Mouse (Mus musculus) olfactory bulb, adult 2 months (tissue): Measurements from ENCODE around the gene Rabgap1l. TPM values are rescaled to one million over a fixed set of nuclear protein-coding genes. Genes with fewer than 3 reads are reported as not detected.

ENCODE experiments used
- H3K27ac ChIP-seq: fragments of 200-500 bp; 2 replicates; pipeline ENCODE4 v1.5.1; 2012; ENCODE audit warnings: low read depth, low read length; ENCODE audit not compliant: insufficient read depth
- H3K4me1 ChIP-seq: fragments of 200-500 bp; 2 replicates; pipeline ENCODE4 v1.6.1; 2012; ENCODE audit warnings: low read length; ENCODE audit not compliant: control insufficient read depth, insufficient read depth
- H3K4me3 ChIP-seq: fragments of 200-500 bp; 2 replicates; pipeline ENCODE4 v1.5.1; 2012; ENCODE audit warnings: mild to moderate bottlenecking, low read depth, low read length, moderate library complexity; ENCODE audit not compliant: insufficient read depth
- CTCF ChIP-seq: fragments of 200-500 bp; IDR thresholded peaks from 2 replicates; pipeline ENCODE4 v1.5.1; 2012; ENCODE audit warnings: low read depth, mild to moderate bottlenecking, low read length, moderate library complexity; ENCODE audit not compliant: insufficient read depth
- POLR2A ChIP-seq: fragments of 200-500 bp; IDR thresholded peaks from 2 replicates; pipeline ENCODE4 v1.6.1; 2012; ENCODE audit warnings: mild to moderate bottlenecking, low read depth, low read length, moderate library complexity; ENCODE audit not compliant: insufficient read depth
- WGBS: fragments of 180-500 bp; shearing (Covaris S2); methylation state at CpG from one replicate; pipeline ENCODE4 v1.1.7; 2018; 5-methylcytosine and 5-hydroxymethylcytosine counted together
- polyA plus RNA-seq: library from polyadenylated mRNA; stranded (reverse); fragments of >200 nt; gene quantifications from 2 replicates; pipeline ENCODE4 v1.2.4, GENCODE M21; 2012; ENCODE audit warnings: low replicate concordance; ENCODE audit not compliant: missing spikeins, insufficient read depth, insufficient read length

The Rabgap1l gene
- polyA plus RNA-seq, 1 experiment, result 89.2 TPM

DNA sequence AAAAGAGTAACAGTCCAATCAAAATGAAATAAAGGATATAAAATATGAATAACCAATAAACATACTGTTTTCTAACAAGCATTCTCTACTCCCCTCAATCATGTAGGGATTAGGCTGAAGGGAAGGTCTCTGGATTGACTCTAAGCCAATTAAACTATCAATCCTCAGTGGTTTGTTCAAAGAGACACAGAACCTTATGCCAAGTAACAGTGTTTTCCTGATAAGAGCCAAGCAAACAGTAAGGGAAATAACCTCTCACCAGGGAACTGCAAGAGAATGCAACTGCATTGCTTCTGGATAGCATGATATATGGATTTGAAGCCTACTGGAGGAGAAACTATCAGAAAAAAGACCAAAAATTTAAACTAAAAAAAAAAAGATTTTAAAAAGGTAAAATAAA, 37.7 kb downstream of the Rabgap1l start:
- Histone ChIP-seq H3K4me3 (no peak overlapping the region), H3K4me1 (peaks cover 5% of the 10 kb centered on the region), H3K27ac (no peak overlapping the region)
- TF ChIP-seq CTCF (no peak), POLR2A (no peak)

DNA sequence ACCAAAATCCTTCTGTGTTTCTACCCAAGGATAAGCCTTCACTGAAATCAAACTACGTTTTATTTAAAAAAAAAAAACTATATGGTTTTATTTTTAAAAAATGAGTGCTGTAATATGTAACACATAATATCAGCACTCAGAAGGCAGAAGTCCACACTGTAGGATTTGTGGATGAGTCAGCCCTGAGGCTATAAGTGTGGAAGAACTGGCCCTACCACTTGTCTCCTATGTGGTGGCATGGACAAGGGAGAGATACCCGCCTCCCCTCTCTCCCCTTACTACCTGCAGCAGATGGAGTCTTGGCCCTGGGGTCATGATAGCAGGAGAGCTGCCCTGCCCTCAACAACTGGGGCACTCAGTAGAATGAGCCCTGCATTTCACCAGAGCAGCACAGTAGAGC, 42.4 kb downstream of the Rabgap1l start:
- Histone ChIP-seq H3K4me1 (peaks cover 5% of the 10 kb centered on the region), H3K27ac (no peak overlapping the region), H3K4me3 (no peak overlapping the region)
- 72% methylated on average over 2 of the region's 2 CpGs for WGBS
- TF ChIP-seq POLR2A, result no peak
- TF ChIP-seq CTCF, result no peak

DNA sequence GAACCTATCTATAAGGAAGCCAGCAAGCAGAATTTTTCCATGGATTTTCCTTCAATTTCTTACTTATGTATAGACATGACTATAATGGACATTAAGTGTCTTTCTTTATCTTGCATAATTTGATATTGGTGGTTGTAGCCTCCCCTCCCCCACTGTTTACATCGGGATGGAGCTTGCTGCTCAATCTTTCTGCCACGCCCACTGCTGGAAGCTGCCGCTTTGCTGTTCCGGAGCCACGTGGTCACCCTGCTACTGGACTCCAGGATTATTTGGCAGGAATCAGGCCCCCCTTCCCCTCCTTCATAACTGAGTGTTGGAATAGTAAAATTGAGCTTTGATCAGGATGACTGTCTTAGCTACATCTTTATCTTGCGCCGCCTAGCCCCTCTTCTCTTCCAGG, 46.2 kb downstream of the Rabgap1l start:
- no peak for TF ChIP-seq CTCF
- TF ChIP-seq POLR2A, result no peak

DNA sequence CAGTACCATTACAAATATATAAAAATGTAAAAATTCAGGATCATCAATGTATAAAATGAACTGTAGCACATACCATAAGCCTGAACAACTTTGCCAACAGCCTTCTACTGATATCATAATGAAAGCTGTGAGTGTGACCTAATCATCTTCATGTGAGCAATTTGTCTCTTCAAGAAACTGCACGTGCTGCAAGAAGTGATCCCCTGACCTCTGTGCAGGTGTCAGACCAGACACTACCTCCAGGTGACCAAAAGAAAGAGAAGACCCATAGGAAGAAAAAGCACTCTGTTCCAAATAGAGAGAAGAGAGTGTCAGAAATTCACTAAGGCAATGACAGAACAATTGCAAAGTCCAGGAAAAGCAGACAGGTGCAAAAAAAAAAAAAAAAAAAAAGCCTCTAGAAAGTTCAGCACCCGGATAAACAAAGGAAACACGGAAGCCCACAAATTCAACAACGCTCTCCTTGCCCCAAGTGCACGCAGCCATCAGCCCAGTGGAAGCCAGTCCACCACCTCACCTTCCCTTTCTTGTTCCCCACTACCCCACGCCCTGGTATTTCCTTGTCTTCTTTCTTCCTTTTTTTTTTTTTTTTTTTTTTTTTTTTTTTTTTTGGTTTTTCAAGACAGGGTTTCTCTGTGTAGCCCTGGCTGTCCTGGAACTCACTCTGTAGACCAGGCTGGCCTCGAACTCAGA, 47.6 kb downstream of the Rabgap1l start:
- no peak overlapping the region for H3K4me3 ChIP-seq
- WGBS, result 92% methylated on average over 7 of the region's 7 CpGs
- no peak for TF ChIP-seq POLR2A
- TF ChIP-seq CTCF, result no peak
- H3K4me1 ChIP-seq, result no peaks in the 10 kb centered on the region
- H3K27ac ChIP-seq, result no peak overlapping the region

More for the DNA sequence above, 46.2 kb downstream of the Rabgap1l start:
- Histone ChIP-seq H3K27ac (no peak overlapping the region), H3K4me1 (peaks cover 5% of the 10 kb centered on the region), H3K4me3 (no peak overlapping the region)
- WGBS, result 44% methylated on average over 7 of the region's 7 CpGs

DNA sequence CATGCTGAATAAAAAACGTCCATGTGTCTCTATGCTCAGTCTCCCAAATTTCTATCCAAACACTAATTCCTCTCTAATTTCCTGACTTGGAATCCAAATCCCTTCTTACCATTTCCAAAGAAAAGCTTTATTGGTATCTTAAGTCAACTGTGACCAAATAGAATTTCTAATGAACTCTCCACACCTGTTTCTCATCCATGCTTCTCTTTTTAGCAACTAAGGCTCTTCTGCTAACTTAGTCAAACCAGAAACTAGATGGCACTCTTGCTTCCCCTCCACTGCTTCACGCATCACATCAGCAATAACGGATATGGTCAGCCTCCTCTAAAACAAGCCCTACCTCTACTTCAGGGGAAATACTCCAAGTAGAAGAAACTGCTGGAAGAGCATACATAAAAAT, 49.0 kb downstream of the Rabgap1l start:
- no peaks in the 10 kb centered on the region for H3K4me1 ChIP-seq
- H3K27ac ChIP-seq, result no peak overlapping the region
- H3K4me3 ChIP-seq, result no peak overlapping the region
- WGBS, result 22% methylated on average over 3 of the region's 3 CpGs
- no peak for TF ChIP-seq CTCF
- TF ChIP-seq POLR2A, result no peak

DNA sequence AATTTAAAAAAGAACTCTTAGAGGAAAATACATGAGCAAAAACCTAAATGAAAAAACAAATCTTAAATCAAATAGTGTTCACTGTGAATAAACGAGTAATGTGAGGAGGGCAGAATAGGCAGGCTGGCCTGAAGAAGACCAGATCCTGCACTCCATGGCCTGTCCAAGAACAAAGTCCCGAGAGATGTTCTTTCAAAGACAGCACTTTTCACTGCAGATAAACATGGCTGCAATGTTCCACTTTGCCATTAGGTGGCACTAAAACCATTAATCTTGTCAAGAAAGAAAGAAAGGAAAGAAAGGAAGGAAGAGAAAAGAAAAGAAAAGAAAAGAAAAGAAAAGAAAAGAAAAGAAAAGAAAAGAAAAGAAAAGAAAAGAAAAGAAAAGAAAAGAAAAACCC, 49.8 kb downstream of the Rabgap1l start:
- Histone ChIP-seq H3K4me3 (no peak overlapping the region), H3K27ac (no peak overlapping the region), H3K4me1 (no peaks in the 10 kb centered on the region)
- WGBS, result 4% methylated on average over 2 of the region's 2 CpGs
- TF ChIP-seq POLR2A (no peak), CTCF (no peak)

DNA sequence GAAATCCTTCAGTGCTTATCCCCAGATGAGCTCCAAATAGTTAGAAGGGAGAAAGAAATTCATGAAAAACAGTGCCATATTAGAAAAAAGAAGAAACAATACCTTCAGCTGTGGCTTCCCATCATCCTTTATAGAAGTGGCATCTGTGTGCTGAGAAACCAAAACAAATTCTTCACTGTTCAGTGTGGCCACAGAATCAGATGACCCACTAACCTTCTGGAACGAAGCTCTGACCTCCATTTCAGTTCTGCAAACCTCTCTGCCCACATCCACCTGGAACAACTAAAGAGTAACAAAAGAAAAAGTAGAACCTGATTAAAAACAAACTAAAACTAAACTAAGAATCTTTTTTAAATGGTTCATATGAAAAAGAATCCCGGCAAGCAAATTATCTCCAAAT, 52.4 kb downstream of the Rabgap1l start:
- Histone ChIP-seq H3K4me3 (no peak overlapping the region), H3K27ac (no peak overlapping the region), H3K4me1 (no peaks in the 10 kb centered on the region)
- 78% methylated on average over 2 of the region's 2 CpGs for WGBS
- TF ChIP-seq POLR2A (no peak), CTCF (no peak)

DNA sequence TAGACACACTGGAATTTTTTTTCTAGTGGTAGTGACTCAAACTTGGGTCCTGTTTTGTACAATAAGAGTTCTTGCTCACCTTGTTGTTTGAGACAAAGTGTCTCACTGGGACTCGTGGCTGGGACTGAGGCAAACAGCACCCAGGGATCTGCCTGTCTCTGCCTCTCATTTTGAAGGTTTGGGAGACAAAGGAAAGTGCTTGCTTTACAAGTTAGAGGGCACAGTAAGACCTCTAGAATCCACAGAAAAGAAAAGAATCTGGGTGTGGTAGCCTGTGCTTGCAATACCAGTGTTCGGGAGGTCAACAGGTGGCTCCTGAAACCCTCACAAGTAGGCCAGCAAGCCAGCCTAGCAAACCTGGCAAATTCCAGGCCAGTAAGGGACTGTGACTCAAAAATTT, 58.3 kb downstream of the Rabgap1l start:
- WGBS, result 90% methylated on average over 2 of the region's 2 CpGs
- H3K4me1 ChIP-seq, result no peaks in the 10 kb centered on the region
- TF ChIP-seq CTCF, result no peak
- TF ChIP-seq POLR2A, result no peak
- no peak overlapping the region for H3K27ac ChIP-seq
- no peak overlapping the region for H3K4me3 ChIP-seq

DNA sequence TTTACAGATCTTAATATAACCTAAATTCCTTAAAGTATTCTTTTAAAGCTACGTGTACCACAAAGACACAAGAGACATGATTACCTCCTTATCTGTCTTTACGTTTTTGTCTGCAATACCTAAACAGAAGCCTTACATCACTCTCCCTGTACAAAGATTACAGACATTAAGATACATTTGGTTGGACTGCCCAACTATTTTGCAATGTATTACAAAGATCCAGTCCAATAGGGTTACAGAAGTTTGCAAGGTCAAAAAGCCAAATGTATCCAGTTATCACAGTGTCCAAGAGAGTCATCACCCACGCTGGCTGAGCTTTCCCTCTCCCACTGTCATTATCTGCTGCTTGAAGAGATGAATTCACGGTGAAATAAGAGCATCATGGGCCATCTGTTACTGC, 63.1 kb downstream of the Rabgap1l start:
- Histone ChIP-seq H3K27ac (no peak overlapping the region), H3K4me3 (no peak overlapping the region), H3K4me1 (no peaks in the 10 kb centered on the region)
- TF ChIP-seq POLR2A (no peak), CTCF (no peak)
- WGBS, result 87% methylated on average over 4 of the region's 4 CpGs

DNA sequence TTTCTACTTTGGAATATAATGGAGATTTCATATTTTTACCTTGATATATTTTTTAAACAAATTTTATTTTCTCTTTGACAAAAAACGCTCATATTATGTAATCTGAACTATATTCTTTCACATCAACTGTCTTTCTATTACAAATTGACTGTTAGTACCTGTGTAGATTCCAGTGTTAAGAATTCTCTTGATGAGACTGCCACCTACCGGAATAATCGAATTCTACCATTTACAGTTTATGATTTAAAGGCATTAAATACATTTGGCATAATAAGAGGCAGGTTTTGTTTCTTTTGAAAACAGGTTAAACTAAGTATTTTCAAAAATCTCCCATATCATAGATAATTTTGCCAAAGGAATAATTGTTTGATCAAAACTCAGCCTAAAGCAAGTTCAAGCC, 75.3 kb downstream of the Rabgap1l start:
- Histone ChIP-seq H3K4me1 (no peaks in the 10 kb centered on the region), H3K27ac (no peak overlapping the region), H3K4me3 (no peak overlapping the region)
- TF ChIP-seq POLR2A (no peak), CTCF (no peak)
- WGBS, result 21% methylated on average over 3 of the region's 3 CpGs
